Mouse (Mus musculus) cortical plate, adult 2 months (tissue): ENCODE data around the gene Casp12.

ENCODE experiments used
- CTCF ChIP-seq: fragments of 200-500 bp; IDR thresholded peaks from 2 replicates; pipeline ENCODE4 v1.5.1; 2011; ENCODE audit warnings: mild to moderate bottlenecking, control low read depth, low read length; ENCODE audit not compliant: insufficient read depth; ENCODE audit errors: extremely low read depth
- POLR2A ChIP-seq: fragments of 200-500 bp; IDR thresholded peaks from 2 replicates; pipeline ENCODE4 v1.6.1; 2011; ENCODE audit warnings: mild to moderate bottlenecking, low read length, control low read depth; ENCODE audit not compliant: insufficient read depth; ENCODE audit errors: extremely low read depth

GRCm38 (mm10) chr9:5328204-5328603, 17.0 kb upstream of the Casp12 start:
- TF ChIP-seq POLR2A (no peak), CTCF (no peak)
